Mouse (Mus musculus) stomach, embryonic 14.5 days (tissue): ENCODE results near the gene 3110082I17Rik. TPM values are rescaled to one million over a fixed set of nuclear protein-coding genes. Genes with fewer than 3 reads are reported as not detected.

Experiments used
- ATAC-seq: fragments of 200-750 bp; cut with Nextera tagmentation; 2 replicates; pipeline ENCODE4 v1.8.0; 2017; ENCODE audit warnings: low read depth, moderate TSS enrichment; ENCODE audit not compliant: insufficient number of reproducible peaks, insufficient read depth, low FRiP score
- H3K27ac ChIP-seq: fragments of 300-500 bp; sonication (generic); 2 replicates; pipeline ENCODE4 v1.5.1; 2014; ENCODE audit warnings: mild to moderate bottlenecking, low read length, moderate library complexity, mixed read lengths
- H3K27me3 ChIP-seq: fragments of 300-500 bp; sonication (generic); 2 replicates; pipeline ENCODE4 v1.6.1; 2014; ENCODE audit warnings: low read length, control low read depth, mixed read lengths; ENCODE audit not compliant: control insufficient read depth, insufficient read depth
- H3K36me3 ChIP-seq: fragments of 300-500 bp; sonication (generic); 2 replicates; pipeline ENCODE4 v1.6.1; 2014; ENCODE audit warnings: mild to moderate bottlenecking, control low read depth, low read length, moderate library complexity, mixed read lengths; ENCODE audit not compliant: control insufficient read depth, insufficient read depth
- H3K4me1 ChIP-seq: fragments of 300-500 bp; sonication (generic); 2 replicates; pipeline ENCODE4 v1.6.1; 2014; ENCODE audit warnings: low read length, control low read depth, mixed read lengths; ENCODE audit not compliant: control insufficient read depth, insufficient read depth
- H3K4me2 ChIP-seq: fragments of 300-500 bp; sonication (generic); replicated peaks from 2 replicates; pipeline ENCODE4 v1.6.1; 2014; ENCODE audit warnings: low read depth, low read length, control low read depth
- H3K4me3 ChIP-seq: fragments of 300-500 bp; sonication (generic); 2 replicates; pipeline ENCODE4 v1.5.1; 2014; ENCODE audit warnings: low read depth, low read length, control low read depth
- H3K9ac ChIP-seq: fragments of 300-500 bp; sonication (generic); replicated peaks from 2 replicates; pipeline ENCODE4 v1.6.1; 2014; ENCODE audit warnings: low read depth, mild to moderate bottlenecking, control low read depth, low read length, moderate library complexity, mixed read lengths
- H3K9me3 ChIP-seq: fragments of 300-500 bp; sonication (generic); 2 replicates; pipeline ENCODE4 v1.6.1; 2016; ENCODE audit warnings: low read depth, low read length, control low read depth; ENCODE audit not compliant: control insufficient read depth
- WGBS: fragments of 180-500 bp; shearing (Covaris S2); extraction: QIAGEN DNeasy Blood & Tissue Kit; methylation state at CpG from one replicate; pipeline ENCODE4 v1.1.7; 2014; 5-methylcytosine and 5-hydroxymethylcytosine counted together
- polyA plus RNA-seq: library from polyadenylated mRNA; unstranded; fragments of >200 nt; fragmentation: Nextera tagmentation; extraction: Ambion mirVana; gene quantifications from 2 replicates; pipeline ENCODE4 v1.2.1, GENCODE M21; 2014

The 3110082I17Rik gene
- polyA plus RNA-seq, 1 experiment from 2014 or later, result 37.7 TPM

DNA sequence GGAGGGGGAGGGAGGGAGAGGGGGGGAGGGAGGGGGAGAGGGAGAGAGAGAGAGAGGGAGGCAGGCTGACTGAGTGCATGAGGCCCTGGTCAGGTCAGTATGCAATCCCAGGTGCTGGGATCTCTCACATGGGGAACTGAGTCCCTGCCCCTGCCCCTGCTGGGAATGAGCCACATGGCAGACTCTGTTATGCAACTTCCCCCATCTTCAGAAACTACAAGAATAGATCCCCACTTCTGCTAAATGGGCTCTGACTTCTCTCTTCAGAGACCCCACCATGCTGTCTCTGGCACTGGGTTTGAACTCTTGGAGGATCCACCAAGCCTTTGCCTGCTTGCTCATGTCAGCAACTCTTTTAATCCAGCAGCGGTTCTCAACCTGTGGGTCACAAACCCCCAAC, 94.5 kb downstream of the 3110082I17Rik start:
- H3K36me3 ChIP-seq, result no peaks in the 10 kb centered on the region
- no peaks in the 10 kb centered on the region for H3K27me3 ChIP-seq
- H3K4me2 ChIP-seq, result no peak overlapping the region
- no peak overlapping the region for H3K4me3 ChIP-seq
- 65% methylated on average over 1 of the region's 1 CpGs for WGBS
- no peak for ATAC-seq
- no peak overlapping the region for H3K27ac ChIP-seq
- H3K4me1 ChIP-seq, result peaks cover 11% of the 10 kb centered on the region; the same call in 1 of the 2 replicates
- H3K9me3 ChIP-seq, result no peaks in the 10 kb centered on the region
- H3K9ac ChIP-seq, result no peak overlapping the region

GRCm38 (mm10) chr5:139364911-139365571, 95.3 kb downstream of the 3110082I17Rik start:
- peaks cover 11% of the 10 kb centered on the region; the same call in 1 of the 2 replicates for H3K4me1 ChIP-seq
- H3K9ac ChIP-seq, result no peak overlapping the region
- no peak overlapping the region for H3K4me2 ChIP-seq
- WGBS, result 30% methylated on average over 5 of the region's 5 CpGs
- H3K9me3 ChIP-seq, result no peaks in the 10 kb centered on the region
- H3K36me3 ChIP-seq, result no peaks in the 10 kb centered on the region
- no peak overlapping the region for H3K27ac ChIP-seq
- H3K27me3 ChIP-seq, result no peaks in the 10 kb centered on the region
- no peak overlapping the region for H3K4me3 ChIP-seq
- ATAC-seq, result no peak

DNA sequence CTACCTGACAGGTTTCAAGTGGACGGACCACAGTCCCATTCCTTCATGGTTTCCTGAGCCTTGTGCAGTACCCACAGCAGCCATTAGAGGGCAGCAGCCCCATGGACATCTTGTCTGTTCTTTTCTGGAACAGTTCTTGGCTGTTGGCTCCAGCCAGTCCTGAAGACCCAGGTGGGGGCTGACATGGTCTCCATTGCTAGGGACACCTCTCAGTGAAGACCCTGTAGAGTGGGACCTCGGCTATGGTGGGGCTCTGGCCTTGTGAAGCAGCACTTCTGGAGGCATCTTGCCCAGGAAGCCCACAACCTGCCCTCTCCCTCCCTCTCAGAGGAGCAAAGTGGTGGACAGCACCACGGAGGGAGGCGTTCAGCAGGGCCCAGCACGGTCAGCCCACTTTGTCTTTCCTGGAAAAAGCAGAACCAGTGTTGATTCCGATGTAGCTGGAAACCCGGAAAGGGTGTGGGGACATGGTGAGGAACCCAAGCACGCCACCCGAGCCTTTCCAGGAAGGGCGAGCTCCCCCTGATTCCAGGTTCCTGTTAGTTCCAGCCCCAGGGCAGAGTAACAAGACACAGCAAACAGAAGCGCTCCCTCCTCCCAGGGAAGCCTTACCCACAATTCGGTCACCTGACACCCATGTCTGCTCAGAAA, 95.9 kb downstream of the 3110082I17Rik start:
- Histone ChIP-seq H3K4me2 (no peak overlapping the region), H3K9me3 (no peaks in the 10 kb centered on the region), H3K9ac (no peak overlapping the region), H3K36me3 (no peaks in the 10 kb centered on the region), H3K27me3 (no peaks in the 10 kb centered on the region), H3K27ac (no peak overlapping the region), H3K4me1 (peaks cover 11% of the 10 kb centered on the region; the same call in 1 of the 2 replicates), H3K4me3 (no peak overlapping the region)
- 31% methylated on average over 12 of the region's 12 CpGs for WGBS
- ATAC-seq, result peak; percentile 59; the same call in 1 of the 2 replicates

DNA sequence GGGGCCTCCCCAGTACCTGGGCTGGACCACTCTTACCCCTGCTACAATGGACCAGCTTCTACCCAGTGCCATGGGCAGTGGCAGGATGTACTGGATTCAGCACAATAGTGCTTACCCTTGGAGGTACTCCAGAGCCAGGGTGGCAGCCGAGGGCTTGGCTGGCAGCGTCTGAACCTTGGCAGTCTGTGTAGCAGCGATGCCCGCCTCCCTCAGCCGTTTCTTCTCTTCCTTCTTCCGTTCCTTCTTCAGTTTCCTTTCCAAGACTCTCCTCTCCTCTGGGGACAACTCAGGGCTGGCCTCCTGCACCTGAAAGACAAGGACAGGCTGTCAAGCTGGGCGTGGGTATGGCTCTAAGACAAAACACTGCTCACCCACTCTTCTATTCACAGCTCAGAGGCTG, 96.5 kb downstream of the 3110082I17Rik start:
- ATAC-seq, result no peak
- 63% methylated on average over 7 of the region's 7 CpGs for WGBS

DNA sequence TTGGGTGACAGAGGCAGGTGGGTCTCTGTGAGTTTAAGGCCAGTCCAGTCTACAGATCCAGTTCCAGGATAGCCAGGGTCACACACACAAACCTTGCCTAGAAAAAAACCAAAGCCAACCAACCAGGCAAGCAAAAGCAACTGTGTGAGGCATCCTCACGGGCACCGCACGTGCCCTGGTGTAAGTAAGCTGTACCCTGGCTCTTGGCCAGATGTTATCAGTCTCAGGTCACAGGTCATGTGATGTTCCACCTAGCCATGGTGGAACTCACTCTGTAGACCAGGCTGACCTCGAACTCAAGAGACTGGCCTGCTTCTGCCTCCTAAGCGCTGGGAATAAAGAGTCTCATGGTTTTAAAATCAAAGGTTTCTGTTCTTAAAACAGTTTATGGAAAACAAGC, 101.1 kb downstream of the 3110082I17Rik start:
- WGBS, result 88% methylated on average over 5 of the region's 5 CpGs
- no peak overlapping the region for H3K27ac ChIP-seq
- ATAC-seq, result no peak

More for the DNA sequence above, 96.5 kb downstream of the 3110082I17Rik start:
- Histone ChIP-seq H3K4me1 (peaks cover 11% of the 10 kb centered on the region; the same call in 1 of the 2 replicates), H3K27me3 (no peaks in the 10 kb centered on the region), H3K27ac (no peak overlapping the region), H3K9ac (no peak overlapping the region), H3K4me3 (no peak overlapping the region), H3K36me3 (no peaks in the 10 kb centered on the region), H3K9me3 (no peaks in the 10 kb centered on the region), H3K4me2 (no peak overlapping the region)

GRCm38 (mm10) chr5:139358653-139359052, 101.7 kb downstream of the 3110082I17Rik start:
- Histone ChIP-seq H3K27me3 (no peaks in the 10 kb centered on the region), H3K4me3 (no peak overlapping the region), H3K4me1 (no peaks in the 10 kb centered on the region), H3K4me2 (no peak overlapping the region), H3K9me3 (no peaks in the 10 kb centered on the region), H3K9ac (no peak overlapping the region), H3K36me3 (no peaks in the 10 kb centered on the region), H3K27ac (no peak overlapping the region)
- 89% methylated on average over 2 of the region's 2 CpGs for WGBS
- no peak for ATAC-seq

More for the DNA sequence above, 101.1 kb downstream of the 3110082I17Rik start:
- Histone ChIP-seq H3K4me1 (no peaks in the 10 kb centered on the region), H3K36me3 (no peaks in the 10 kb centered on the region), H3K27me3 (no peaks in the 10 kb centered on the region), H3K9me3 (no peaks in the 10 kb centered on the region), H3K4me2 (no peak overlapping the region), H3K9ac (no peak overlapping the region), H3K4me3 (no peak overlapping the region)

GRCm38 (mm10) chr5:139355235-139355772, 105.0 kb downstream of the 3110082I17Rik start:
- Histone ChIP-seq H3K9me3 (no peaks in the 10 kb centered on the region), H3K27me3 (no peaks in the 10 kb centered on the region), H3K27ac (no peak overlapping the region), H3K9ac (no peak overlapping the region), H3K36me3 (no peaks in the 10 kb centered on the region), H3K4me2 (no peak overlapping the region), H3K4me1 (peaks cover 17% of the 10 kb centered on the region), H3K4me3 (no peak overlapping the region)
- 30% methylated on average over 19 of the region's 19 CpGs for WGBS
- ATAC-seq, result no peak

- Histone ChIP-seq H3K9me3 (no peaks in the 10 kb centered on the region), H3K36me3 (no peaks in the 10 kb centered on the region), H3K27ac (peak overlapping the region; percentile 55; the same call in 1 of the 2 replicates), H3K9ac (no peak overlapping the region), H3K4me3 (no peak overlapping the region), H3K27me3 (no peaks in the 10 kb centered on the region), H3K4me1 (peaks cover 17% of the 10 kb centered on the region), H3K4me2 (0 out of 2 replicates have a peak overlapping the region, but pooled peaks have one; percentile 6)
- 70% methylated on average over 11 of the region's 11 CpGs for WGBS
- 0 out of 2 replicates have a peak, but pooled peaks have one; percentile 10 for ATAC-seq
These were observed 106.4 kb downstream of the 3110082I17Rik start for GRCm38 (mm10) chr5:139353946-139354345.
